15 mouse cellular contexts compared by ENCODE assay signal in genomic region chr9:78965226-78965950, GRCm38 (mm10).
DNase-seq lines count a peak whose midpoint lies in the region; ATAC-seq lines count a peak whose summit lies in the region.
"Had no signal": no experiment of that assay in that cellular context is flagged by ENCODE, and none has a peak within 500 bp of the region (broad histone marks: within the 10 kb centered on the region; RNA-seq: fewer than 3 reads in every experiment).

No protein-coding gene starts in this region.

- ATAC-seq in limb, embryonic 12.5 days (ENCODE audit: insufficient number of reproducible peaks, insufficient read depth, low FRiP score, low TSS enrichment, low read depth), result no peak
- no peak for ATAC-seq in frontal cortex, adult (ENCODE audit: low TSS enrichment)
- no peak for ATAC-seq in liver, embryonic 11.5 days (replicated peaks; ENCODE audit: low FRiP score)
- ATAC-seq: forebrain, embryonic 14.5 days; inflammation-experienced regulatory T-cells, adult 6 months had no signal

- H3K9me3 ChIP-seq in limb, embryonic 12.5 days, result no peaks in the 10 kb centered on the region
- no peaks in the 10 kb centered on the region for H3K9me3 ChIP-seq in liver, embryonic 11.5 days (ENCODE audit: control insufficient read depth, low read length)
- H3K9me3 ChIP-seq: G1E had no signal

- no peak overlapping the region for H3K4me2 ChIP-seq in limb, embryonic 12.5 days
- H3K4me2 ChIP-seq in liver, embryonic 11.5 days, result no peak overlapping the region

- H3K4me3 ChIP-seq in limb, embryonic 12.5 days (replicated peaks), result no peak overlapping the region
- H3K4me3 ChIP-seq in liver, embryonic 11.5 days (ENCODE audit: low read depth, low read length), result no peak overlapping the region

- DNase-seq in heart, adult 11 months, result peak; percentile 74
- no peak for DNase-seq in heart, adult 8-10 months (ENCODE audit: low spot score)
- peak; percentile 38 to 54 for DNase-seq in cerebellum, adult 18-20 months
- DNase-seq in cerebellum, postnatal 25 days, result peak; percentile 50 to 73
- no peak for DNase-seq in liver, embryonic 11.5 days (ENCODE audit: low spot score)
- DNase-seq in kidney, adult 11 months, result no peak
- DNase-seq: gastrocnemius, postnatal 25 days; kidney, postnatal 25 days; right cerebral cortex, postnatal 14 days had no signal

- no peak overlapping the region for H3K9ac ChIP-seq in limb, embryonic 12.5 days (replicated peaks)
- H3K9ac ChIP-seq in liver, embryonic 11.5 days (ENCODE audit: low read depth, low read length), result no peak overlapping the region
- H3K9ac ChIP-seq: liver, embryonic 14.5 days had no signal

- 0 out of 2 replicates have a peak, but pooled peaks cover 4% of the 10 kb centered on the region for H3K4me1 ChIP-seq in limb, embryonic 12.5 days (replicated peaks)
- no peaks in the 10 kb centered on the region for H3K4me1 ChIP-seq in liver, embryonic 11.5 days (replicated peaks; ENCODE audit: control insufficient read depth, insufficient read depth, low read length)

- WGBS in limb, embryonic 12.5 days, result 66% methylated on average over 14 of the region's 14 CpGs
- WGBS in liver, embryonic 11.5 days, result 75% methylated on average over 14 of the region's 14 CpGs

- no peaks in the 10 kb centered on the region for H3K36me3 ChIP-seq in limb, embryonic 12.5 days
- H3K36me3 ChIP-seq in liver, embryonic 11.5 days (ENCODE audit: control insufficient read depth, insufficient read depth, low read length), result no peaks in the 10 kb centered on the region
- H3K36me3 ChIP-seq: G1E had no signal

- H3K27ac ChIP-seq in limb, embryonic 12.5 days, result peak overlapping the region; percentile 2; the same call in 1 of the 2 replicates
- no peak overlapping the region for H3K27ac ChIP-seq in liver, embryonic 11.5 days (ENCODE audit: low read depth, low read length)
- H3K27ac ChIP-seq: liver, embryonic 14.5 days had no signal

- H3K27me3 ChIP-seq in limb, embryonic 12.5 days, result no peaks in the 10 kb centered on the region
- no peaks in the 10 kb centered on the region for H3K27me3 ChIP-seq in liver, embryonic 11.5 days (replicated peaks; ENCODE audit: control insufficient read depth, insufficient read depth, low read length)

Comparison
In these comparisons a context has a peak if more than half of its experiments do, and no peak if none do; other contexts are left out.
1. DNase-seq: peak in heart, adult 11 months (single experiment), cerebellum, adult 18-20 months (2 of 2) and cerebellum, postnatal 25 days (2 of 2); none in heart, adult 8-10 months (single experiment), liver, embryonic 11.5 days (single experiment) and kidney, adult 11 months (single experiment).